Mouse (Mus musculus) inflammation-experienced regulatory T-cells, adult 6 months (primary cell): Measurements from ENCODE around the gene Rrp15. TPM values are rescaled to one million over a fixed set of nuclear protein-coding genes. Genes with fewer than 3 reads are reported as not detected.
A peak's percentile ranks its signal among the peaks of the same experiment; 100 is the strongest.
"Not testable (repeated sequence)": the region's sequence is repeated elsewhere in the genome, so short reads cannot be mapped to it uniquely, and the experiment has no call there.

Source experiments
- ATAC-seq: one replicate; pipeline ENCODE4 v1.8.0; 2017
- polyA plus RNA-seq, 3 experiments: library from polyadenylated mRNA; unstranded; fragments of 100-300 nt; shearing (Covaris generic); gene quantifications; one replicate each; pipeline ENCODE4 v1.2.1; 2017

The Rrp15 gene
- 10 to 100 TPM; 27.0 to 33.4 (median 29.6) TPM for polyA plus RNA-seq

DNA sequence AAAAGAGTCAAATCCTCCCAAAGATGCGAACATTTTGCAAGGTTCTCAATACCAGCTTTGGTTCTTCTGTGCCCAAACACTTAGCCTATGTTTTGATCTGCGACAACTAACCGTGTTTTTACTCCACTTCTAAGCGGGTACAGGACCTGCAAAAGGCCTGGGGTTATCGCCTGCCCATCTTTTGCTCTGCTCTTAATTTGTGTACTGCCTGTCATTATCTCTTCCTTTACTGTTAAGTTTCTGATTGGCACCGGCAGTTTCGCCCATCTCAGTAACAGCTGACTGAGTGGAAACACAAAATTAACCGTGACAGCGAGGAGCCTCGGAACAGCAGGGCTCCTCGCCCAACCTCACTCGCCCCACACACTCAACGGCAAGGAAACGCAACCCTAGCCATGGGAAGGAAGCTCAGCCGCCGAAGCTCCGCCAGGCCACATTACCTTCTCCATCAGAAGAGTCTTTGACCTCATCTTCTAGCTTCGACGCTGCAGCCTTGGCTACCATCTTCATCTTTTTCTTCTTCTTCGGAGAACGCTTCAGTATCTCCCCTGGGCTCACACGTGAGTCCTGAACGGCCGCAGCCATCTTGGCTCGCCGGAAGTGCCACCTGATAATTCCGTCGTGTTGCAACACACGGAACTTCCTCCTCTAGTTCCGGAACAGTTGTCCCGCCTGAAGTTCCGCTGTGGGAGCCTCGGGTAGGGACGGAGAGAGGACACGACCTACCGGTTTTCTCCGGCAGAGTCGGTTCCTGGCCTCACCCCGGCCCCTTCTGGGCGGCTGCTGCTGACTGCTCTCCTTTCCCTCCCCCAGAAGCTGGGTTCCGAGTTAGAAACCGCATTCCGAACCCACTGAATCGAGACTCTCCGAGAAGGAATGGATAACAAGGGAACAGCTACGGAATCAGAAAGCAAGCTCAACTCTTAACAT is at the start of gene Rrp15:
TSS of gene Rrp15 (minus strand) at position 635 of the 930 bp plus-strand sequence.
- peak; percentile 95 for ATAC-seq

DNA sequence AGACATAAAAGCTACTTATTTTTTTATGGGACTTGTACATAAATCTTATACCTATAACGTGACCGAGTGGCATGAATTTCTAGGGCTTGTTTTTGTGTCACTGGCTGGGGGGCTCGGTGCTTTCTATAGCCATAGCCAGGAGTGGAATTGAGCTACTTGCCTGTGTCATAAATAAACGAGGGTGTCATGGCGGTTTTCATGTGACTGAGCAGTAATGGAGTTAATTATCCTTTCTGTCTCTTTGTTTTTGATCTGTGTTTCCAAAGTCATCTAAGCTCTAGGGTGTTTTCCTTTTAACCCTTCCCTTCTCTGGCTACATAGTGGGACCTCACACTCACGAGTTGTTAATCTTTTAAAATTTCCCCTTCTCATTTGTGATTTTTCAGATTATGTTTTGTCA is 48.8 kb upstream of the Rrp15 start:
- no peak for ATAC-seq

DNA sequence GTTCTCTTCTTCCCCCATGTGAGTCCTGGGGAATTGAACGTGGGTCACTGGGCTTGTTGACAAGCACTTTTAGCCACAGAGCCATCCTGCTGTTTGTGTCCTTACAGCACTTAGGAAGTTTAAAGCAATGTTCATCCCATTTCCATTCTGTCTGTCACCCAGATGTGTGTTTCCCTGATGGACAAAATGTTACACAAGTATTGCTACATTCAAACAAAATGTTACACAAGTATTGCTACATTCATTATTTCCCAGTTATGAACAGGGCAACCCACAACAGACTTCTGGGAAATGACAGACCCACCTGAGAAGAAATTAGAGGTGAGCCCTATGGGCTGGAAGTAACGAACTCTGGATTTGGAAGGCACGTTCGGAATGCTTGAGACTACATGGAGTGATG is 36.2 kb upstream of the Rrp15 start:
- ATAC-seq: no peak

DNA sequence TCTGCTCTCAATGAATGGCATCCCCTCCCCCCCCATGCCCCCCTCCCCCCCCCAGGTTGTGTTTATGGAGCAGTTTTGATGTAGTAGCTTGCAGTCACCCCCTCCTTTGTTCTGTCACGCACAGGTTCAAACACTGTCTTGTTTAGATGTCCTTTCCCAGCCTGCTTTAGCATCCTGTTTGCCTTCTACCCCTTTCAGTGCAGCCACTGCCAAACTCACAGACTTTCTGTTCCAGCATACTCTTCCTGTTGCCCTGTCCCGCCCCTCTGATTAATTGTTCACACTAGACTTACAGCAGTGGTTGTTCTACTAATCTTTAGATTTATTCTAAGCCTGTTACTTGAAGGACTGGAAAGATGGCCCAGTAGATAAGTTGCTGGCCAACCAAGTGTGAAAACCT is 31.7 kb upstream of the Rrp15 start:
- no peak for ATAC-seq

DNA sequence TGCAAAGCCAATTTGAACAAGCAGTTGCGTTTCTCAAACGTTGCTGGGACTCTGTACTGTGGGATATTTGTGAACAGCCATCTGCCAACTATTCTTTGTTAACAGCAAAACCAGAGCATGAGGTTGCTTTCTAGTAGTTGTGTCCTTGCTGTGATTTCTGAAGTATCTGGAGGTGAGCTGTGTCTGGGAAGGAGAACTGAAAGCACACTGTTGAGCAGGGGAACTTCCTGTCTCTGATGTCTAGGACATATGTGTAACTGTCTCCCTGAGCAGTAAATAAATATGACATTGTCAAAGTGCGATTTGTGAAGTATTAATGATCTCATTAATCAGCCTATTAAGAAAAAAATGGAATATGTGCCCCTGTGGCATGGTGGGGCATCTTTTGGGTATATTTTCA is 24.0 kb upstream of the Rrp15 start:
- ATAC-seq: no peak

DNA sequence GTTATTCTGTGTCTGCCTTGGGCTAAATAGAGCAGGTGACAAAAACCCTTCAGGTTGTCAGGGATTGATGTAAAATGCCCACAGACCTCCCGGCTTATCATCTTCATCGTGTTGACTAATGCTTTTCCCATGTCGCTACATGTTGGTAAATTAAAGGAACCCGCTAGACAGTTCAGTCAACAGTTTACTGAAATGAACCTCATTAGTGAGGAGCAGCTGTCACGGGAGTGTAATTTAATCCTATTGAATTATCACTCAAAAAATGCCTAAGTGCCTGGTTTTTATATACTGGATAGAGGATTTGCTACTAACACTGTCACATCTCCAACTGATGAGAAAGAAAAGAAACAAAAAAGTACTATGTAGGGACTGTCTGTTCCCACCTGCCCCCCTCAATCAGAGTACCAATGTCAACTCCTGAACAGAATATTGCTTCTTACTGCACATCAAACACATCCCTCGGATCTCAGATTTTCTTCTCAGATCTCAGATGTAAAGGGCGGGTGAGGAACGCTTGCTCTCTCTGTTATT is 23.5 kb upstream of the Rrp15 start:
- no peak for ATAC-seq

DNA sequence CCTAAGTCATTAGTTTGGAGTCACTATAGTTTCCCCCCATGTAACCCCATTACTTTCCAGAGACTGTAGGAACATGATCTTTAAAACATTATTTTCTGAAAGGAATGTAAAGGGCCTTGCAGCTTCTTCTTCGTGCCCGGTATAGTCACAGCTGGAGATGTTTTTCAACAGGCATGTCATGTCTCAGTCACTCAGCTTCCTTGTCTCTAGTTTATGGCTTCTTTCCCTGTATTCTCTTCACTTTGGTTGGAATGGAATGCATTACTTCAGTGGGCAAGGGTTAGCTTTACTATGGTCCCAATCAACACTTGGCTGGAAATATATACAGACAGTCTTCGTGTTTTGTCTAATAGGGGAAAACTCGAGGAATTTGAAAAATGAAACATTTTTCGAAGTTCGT is 22.8 kb upstream of the Rrp15 start:
- no peak for ATAC-seq

DNA sequence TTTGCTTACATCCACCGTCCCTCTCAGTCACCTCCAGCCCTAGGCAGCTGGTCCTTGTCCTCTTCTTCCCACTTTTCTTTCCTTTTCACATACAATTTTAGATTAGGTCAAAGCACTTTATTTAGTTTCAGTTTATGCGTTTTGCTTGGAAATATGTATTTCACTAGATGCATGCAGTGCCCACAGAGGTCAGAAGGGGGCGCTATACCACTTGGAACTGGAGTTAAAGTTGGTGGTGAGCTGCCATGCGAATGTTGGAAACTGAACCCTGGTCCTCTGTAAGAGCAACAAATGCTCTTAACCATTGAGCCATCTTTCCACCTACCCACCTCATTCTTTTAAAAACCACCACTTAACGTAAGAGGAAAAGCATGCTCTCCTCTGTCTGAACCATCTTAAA is 21.5 kb upstream of the Rrp15 start:
- ATAC-seq: no peak

DNA sequence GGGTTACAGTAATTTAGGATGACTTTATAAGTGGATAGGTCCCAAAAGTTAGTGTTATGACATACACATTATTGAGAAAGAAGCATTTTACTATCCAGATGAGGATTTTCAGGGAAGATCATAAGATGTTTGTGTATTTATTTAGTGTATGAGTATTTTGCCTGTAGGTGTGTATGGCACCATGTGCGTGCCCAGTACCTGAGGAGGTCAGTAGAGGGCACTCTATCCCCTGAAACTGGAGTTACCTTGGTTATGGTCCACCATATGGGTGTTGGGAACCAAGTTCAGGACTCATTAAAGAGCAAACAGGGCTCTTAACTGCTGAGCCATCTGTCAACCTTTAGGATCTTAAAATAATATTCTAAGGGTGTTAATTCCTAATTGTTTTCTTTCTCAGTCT is 19.2 kb upstream of the Rrp15 start:
- no peak for ATAC-seq

DNA sequence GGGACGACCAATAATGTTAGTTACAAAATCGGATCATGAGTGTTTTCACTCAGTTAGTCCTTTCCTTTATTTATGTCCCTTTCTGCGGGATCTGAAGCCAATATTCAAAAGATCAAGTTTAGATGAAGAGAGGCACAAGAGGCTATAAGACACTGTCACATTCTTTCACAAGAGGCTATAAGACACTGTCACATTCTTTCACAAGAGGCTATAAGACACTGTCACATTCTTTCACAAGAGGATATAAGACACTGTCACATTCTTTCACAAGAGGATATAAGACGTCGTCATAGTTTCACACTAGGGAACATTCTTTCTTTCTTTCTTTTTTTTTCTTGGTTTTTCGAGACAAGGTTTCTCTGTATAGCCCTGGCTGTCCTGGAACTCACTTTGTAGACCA is 14.3 kb upstream of the Rrp15 start:
- ATAC-seq: not testable (repeated sequence)

DNA sequence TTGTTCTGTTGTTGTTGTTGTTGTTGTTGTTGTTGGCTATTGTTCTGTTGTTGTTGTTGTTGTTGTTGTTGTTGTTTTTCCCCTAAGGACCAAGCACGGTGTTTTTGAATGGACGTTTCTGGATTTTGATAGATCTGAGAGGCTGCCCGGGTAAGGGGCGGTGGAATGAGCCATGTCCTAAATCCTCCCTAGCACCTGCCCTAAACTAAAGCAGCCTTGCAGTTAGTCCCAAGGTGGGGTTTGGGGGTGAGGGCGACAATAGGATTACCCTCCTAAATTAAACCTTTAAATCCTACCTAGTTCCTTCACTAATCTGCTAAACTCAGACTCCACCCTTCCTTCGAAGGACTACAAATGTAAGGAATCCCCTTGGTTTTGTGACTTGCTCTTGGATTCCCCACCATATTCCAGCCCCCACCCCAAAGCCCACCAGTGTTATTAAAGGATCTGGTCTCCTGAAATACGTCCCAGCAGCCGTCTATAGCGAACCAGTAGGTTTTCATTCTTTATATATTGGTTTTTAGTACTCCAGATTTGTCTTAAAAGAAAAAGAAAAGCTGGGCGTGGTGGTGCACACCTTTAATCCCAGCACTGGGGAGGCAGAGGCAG is 621 bp upstream of the Rrp15 start:
- peak; percentile 23 for ATAC-seq

DNA sequence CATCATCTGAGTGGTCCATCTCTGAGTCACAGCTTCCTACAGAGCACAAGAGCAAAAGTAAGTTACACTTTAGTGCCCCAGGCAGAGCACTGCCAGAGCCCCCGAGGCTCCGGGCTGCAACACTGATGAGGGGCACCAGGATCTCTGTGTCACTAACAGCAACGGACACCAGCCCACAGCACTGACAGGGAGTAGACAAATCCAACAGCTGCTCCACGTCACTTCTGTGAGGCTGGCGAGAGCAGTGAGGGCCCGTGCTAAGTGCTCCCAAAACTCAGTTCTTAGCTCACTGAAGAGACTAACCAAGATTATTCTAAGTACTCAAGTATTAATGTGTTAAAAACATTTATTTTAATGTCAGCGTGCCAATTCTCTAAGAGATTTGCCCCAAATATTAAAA is 9.3 kb downstream of the Rrp15 start:
- ATAC-seq: no peak

DNA sequence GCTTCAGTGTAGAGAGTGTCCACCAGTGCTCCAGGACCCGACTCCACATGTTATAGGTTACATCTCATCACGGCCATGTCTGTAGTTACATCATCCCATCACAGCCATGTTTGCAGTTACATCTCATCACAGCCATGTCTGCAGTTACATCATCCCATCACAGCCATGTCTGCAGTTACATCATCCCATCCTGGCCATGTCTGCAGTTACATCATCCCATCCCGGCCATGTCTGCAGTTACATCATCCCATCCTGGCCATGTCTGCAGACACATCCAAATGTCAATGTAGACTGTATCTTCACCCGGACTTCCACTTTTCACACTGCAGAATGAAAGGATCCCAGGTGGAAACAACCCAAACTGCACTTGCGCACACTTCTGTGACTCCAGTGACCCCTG is 13.6 kb downstream of the Rrp15 start:
- no peak for ATAC-seq

DNA sequence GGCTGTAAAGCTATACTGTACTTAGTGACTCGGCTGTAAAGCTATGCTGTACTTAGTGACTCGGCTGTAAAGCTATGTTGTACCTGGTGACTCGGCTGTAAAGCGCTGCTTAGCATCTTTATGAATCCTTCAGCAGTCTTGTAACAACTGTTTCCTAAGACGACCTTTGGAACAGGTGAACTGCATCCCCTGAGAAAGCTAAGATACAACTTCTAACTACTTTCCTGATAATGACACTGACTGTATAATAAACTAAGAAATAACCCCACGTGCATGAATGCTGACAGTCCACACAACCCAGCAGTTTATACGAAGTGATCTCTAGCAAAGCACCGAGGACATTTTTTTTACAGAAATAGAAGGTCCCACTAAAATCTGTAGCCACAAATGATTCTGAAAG is 16.1 kb downstream of the Rrp15 start:
- ATAC-seq: no peak

DNA sequence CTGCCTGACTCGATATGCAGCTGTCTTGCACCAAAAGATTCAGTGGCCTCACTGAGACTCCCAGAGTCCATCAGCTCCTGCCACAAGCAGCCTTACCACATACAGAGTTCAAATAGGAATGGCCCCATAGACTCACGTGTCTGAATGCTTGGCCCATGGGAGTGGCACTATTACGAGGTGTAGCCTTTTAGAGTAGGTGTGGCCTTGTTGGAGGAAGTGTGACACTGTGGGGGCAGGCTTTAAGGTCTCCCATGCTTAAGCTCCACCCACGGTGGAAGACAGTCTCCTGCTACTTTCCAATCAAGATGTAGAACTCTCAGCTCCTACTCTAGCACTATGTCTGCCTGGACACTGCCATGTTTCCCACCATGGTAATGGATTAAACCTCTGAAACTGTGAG is 20.4 kb downstream of the Rrp15 start:
- ATAC-seq: no peak

DNA sequence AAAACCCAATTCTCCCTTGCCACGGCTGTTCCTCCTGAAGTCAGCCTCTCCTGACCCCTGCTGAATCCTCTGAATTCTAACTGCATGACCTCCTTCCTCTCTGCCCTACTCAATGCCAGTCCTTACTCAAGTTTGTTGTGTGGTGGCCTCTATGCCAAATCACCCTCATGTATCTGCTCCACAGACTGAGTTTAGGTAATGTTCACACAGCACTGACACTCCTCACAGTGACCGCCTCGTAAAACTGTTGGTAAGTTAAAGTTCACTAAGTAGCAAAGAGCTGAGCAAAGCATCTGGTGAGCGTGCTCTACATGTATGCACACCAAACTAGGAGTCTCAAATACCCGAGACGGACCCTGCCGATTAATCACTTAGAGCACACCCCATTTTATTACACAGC is 23.0 kb downstream of the Rrp15 start:
- no peak for ATAC-seq

DNA sequence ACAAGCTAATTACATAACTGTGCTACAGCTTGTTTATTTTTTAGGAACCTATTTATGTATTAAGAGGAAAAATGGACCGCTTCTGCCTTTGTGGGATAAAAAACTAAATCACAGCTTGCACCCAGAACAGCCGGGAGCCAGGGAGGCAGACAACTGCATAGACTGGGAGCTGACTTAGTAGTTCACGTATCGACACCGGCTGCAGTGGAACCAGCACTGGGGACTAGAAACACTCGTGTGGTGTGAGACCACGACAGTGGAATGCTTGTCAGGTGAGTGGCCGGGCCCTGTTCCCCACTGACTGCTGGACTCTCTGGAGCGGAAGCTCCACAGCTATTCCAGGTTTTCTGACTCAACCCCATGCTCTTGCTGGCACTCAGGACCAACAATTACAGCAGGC is 26.9 kb downstream of the Rrp15 start:
- ATAC-seq: no peak

DNA sequence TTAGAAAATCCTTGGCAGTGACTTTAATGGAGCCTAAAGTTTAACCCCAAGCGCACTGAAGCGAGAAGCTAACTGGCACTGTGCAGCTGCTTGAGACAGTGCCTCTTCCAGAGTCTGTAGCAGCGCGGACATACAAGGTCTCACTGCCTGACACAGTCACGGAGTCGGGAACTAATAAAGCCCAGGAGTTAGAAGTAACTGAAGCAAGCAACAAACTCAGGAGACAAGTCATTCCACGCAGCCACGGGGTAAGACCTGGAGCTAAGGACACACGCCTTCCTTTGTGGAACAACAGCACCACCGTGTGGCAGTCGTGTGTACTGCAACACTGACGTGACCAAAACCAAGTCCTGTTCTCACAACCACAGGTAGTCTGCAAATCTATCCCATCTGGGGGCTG is 27.3 kb downstream of the Rrp15 start:
- ATAC-seq: peak; percentile 86

DNA sequence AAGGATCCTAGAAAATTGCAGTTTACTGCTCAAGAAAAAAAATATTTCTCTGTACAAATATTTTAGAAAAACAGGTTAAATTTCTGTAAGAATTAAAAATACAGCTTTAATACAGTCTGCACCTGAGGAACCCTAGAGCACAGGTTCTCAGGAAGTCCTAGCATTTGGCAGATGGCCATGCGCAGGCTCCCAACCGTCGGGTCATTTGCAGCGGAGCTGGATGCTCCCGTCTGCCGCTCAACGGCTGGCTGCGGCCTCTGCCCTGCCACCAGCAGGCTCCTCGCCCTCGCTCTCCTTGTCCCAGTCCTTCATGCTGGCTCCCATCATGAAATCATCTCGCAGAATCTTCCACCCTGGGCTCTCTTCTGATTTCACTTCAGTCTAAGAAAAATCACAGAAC is 28.0 kb downstream of the Rrp15 start:
- ATAC-seq: no peak

DNA sequence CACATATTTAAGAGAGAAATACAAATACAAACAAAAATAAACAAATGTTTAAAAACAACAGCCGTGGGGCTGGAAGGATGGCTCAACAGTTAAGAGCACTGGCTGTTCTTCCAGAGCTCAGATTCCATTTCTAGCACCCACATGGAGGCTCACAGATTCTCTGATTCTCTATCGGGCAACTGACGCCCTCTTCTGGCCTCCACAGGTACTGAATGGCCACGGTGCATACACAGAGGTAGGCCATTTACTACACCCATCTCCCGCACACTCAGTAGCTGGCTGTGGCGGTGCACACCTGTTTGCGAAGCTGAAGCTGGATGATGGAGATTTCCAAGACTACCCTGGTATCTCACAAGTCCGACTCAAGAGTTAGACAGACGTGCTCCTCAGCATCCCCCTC is 29.4 kb downstream of the Rrp15 start:
- ATAC-seq: no peak

DNA sequence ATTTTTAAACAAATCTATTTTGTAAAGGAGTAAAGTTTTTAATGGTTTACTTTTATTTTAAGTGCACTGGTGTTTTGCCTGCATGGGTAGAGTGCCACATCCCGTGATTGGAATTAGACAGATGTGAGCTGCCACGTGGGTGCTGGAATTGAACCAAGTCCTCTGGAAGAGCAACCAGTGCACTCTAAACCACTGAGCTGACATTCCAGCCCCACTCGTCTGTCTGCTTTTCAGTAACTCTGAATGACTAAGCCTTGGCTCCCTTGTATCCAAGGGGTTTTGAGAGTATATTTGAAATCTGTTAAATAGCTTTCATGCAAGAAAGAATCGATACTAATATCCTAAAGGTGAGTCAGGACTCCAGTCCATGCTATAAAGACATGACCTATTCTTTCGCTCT is 30.3 kb downstream of the Rrp15 start:
- no peak for ATAC-seq

DNA sequence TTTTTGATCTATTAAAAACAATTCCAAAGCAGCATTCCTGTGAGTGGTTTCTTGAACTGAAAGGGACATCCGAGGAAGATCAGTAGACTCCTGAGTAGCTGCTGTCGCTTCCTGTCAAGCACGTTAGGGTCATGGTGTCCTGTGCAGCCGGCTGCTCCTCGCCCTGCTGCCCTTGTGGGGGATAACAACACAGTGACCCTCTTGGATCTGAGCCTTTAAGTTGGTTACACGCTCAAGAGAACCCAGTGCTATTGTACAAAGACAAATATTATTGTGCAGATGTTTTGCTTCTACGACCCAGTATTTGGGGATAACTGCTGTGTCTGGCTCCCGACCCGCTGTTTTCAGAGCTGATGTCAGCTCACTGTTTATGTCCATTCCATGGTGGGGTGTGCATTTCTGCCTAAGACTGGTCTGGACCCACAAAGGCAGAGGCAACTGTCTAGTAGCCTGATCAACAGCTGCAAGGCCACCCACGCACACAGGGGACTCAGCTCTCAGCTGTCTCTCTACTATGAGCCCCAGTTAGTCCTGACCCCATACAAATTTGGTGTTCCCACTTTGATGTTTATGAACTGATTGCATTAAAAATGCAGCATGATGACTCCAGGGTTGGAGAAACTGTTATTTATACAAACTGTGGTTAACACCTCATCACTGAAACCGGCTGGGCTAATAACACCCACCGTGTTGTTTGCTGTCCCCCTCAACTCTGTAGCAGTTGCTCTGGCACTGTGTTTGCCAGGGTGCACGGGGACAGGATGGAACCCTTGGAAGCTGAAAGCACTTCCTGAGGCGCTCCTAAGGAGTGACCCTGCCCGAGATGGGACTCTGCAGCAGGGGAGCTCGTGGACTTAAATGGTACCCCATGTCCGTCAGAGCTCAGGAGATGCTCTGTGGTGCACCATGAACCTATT is 33.9 kb downstream of the Rrp15 start:
- no peak for ATAC-seq

DNA sequence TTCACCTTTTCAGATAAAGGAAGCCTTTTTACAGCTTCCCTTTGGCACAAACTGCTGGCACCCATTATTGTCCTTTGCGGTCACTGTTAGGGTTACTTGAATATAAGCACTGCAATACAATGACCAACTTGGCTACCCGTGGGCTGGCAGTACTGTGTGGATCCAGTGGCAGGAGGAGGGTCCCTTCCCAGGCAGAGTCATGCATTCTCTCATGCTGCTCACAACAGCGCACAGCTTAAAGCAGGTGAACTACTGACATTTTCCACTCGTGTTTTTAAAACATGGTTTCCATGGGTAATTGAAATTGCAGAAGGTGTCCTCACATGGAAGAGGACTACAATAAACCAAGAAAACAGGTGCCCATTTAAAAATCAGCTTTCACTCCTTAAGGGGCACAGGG is 34.9 kb downstream of the Rrp15 start:
- no peak for ATAC-seq
